ENCODE assay signal across 32 mouse cellular contexts in genomic region chr11:49092053-49092586, GRCm38 (mm10). TPM values are rescaled to one million over a fixed set of nuclear protein-coding genes. Genes with fewer than 3 reads are reported as not detected.
DNase-seq lines count a peak whose midpoint lies in the region; ATAC-seq and TF ChIP-seq lines count a peak whose summit lies in the region.
"Had no signal": no experiment of that assay in that cellular context is flagged by ENCODE, and none has a peak within 500 bp of the region (broad histone marks: within the 10 kb centered on the region; RNA-seq: fewer than 3 reads in every experiment).

No protein-coding gene starts in this region.

- H3K4me3 ChIP-seq in intestine, embryonic 14.5 days (ENCODE audit: low read depth, low read length): no peak overlapping the region
- H3K4me3 ChIP-seq in intestine, postnatal 0 days (ENCODE audit: low read depth, low read length): no peak overlapping the region
- H3K4me3 ChIP-seq in embryonic fibroblast, embryonic 13.5 days (ENCODE audit: insufficient read depth, low read length): no peak overlapping the region
- H3K4me3 ChIP-seq in liver, embryonic 14.5 days (ENCODE audit: insufficient read depth in 1 of 2, low read depth in 2 of 2, low read length in 2 of 2): no peak overlapping the region
- H3K4me3 ChIP-seq: heart, embryonic 12.5 days; hindbrain, embryonic 12.5 days; midbrain, embryonic 13.5 days; neural tube, embryonic 12.5 days had no signal

- H3K9me3 ChIP-seq in intestine, embryonic 14.5 days (ENCODE audit: control insufficient read depth, low read length): no peaks in the 10 kb centered on the region
- H3K9me3 ChIP-seq in intestine, postnatal 0 days (ENCODE audit: control insufficient read depth): no peaks in the 10 kb centered on the region
- no peaks in the 10 kb centered on the region for H3K9me3 ChIP-seq in liver, embryonic 14.5 days (ENCODE audit: control insufficient read depth, low read length)
- H3K9me3 ChIP-seq: heart, embryonic 12.5 days; hindbrain, embryonic 12.5 days; midbrain, embryonic 13.5 days; neural tube, embryonic 12.5 days had no signal

- no peak for TF ChIP-seq EP300 in liver, embryonic 14.5 days (IDR thresholded peaks at IDR 0.05; ENCODE audit: low read depth)

- H3K27ac ChIP-seq in intestine, embryonic 14.5 days (ENCODE audit: low read depth): no peak overlapping the region
- H3K27ac ChIP-seq in intestine, postnatal 0 days (ENCODE audit: low read depth, low read length): no peak overlapping the region
- peak overlapping the region; percentile 84 for H3K27ac ChIP-seq in embryonic fibroblast, embryonic 13.5 days (ENCODE audit: insufficient read depth, low read length)
- peak overlapping the region; percentile 33; the same call in 1 of the 2 replicates for H3K27ac ChIP-seq in liver, embryonic 14.5 days
- H3K27ac ChIP-seq: hindbrain, embryonic 12.5 days; midbrain, embryonic 13.5 days; neural tube, embryonic 12.5 days had no signal

- H3K4me2 ChIP-seq in intestine, embryonic 14.5 days (ENCODE audit: low read length): no peak overlapping the region
- H3K4me2 ChIP-seq in intestine, postnatal 0 days (replicated peaks; ENCODE audit: low read depth): no peak overlapping the region
- H3K4me2 ChIP-seq in liver, embryonic 14.5 days (ENCODE audit: low read depth): peak overlapping the region; percentile 8; the same call in 1 of the 2 replicates
- H3K4me2 ChIP-seq: heart, embryonic 12.5 days; hindbrain, embryonic 12.5 days; midbrain, embryonic 13.5 days; neural tube, embryonic 12.5 days had no signal

- H3K36me3 ChIP-seq in intestine, embryonic 14.5 days (ENCODE audit: control insufficient read depth, insufficient read depth, low read length): no peaks in the 10 kb centered on the region
- peaks cover 2% of the 10 kb centered on the region; the same call in 1 of the 2 replicates for H3K36me3 ChIP-seq in intestine, postnatal 0 days (ENCODE audit: control insufficient read depth, insufficient read depth)
- no peaks in the 10 kb centered on the region for H3K36me3 ChIP-seq in liver, embryonic 14.5 days (replicated peaks; ENCODE audit: control insufficient read depth, insufficient read depth, low read depth)
- H3K36me3 ChIP-seq: heart, embryonic 12.5 days; hindbrain, embryonic 12.5 days; midbrain, embryonic 13.5 days; neural tube, embryonic 12.5 days had no signal

- H3K4me1 ChIP-seq in intestine, embryonic 14.5 days (replicated peaks; ENCODE audit: control insufficient read depth, insufficient read depth, low read length): peaks cover 11% of the 10 kb centered on the region; the same call in 1 of the 2 replicates
- H3K4me1 ChIP-seq in intestine, postnatal 0 days (replicated peaks; ENCODE audit: control insufficient read depth, insufficient read depth, low read length): 0 out of 2 replicates have a peak, but pooled peaks cover 7% of the 10 kb centered on the region
- peaks cover 3% of the 10 kb centered on the region for H3K4me1 ChIP-seq in embryonic fibroblast, embryonic 13.5 days (ENCODE audit: control insufficient read depth, insufficient read depth, low read length)
- H3K4me1 ChIP-seq in liver, embryonic 14.5 days (replicated peaks; ENCODE audit: control insufficient read depth in 2 of 2, insufficient read depth in 2 of 2, low read length in 1 of 2): peaks cover 40 to 48% of the 10 kb centered on the region in 2 experiments
- H3K4me1 ChIP-seq: neural tube, embryonic 12.5 days had no signal

- H3K27me3 ChIP-seq in intestine, embryonic 14.5 days (replicated peaks; ENCODE audit: control insufficient read depth, insufficient read depth, low read length): no peaks in the 10 kb centered on the region
- H3K27me3 ChIP-seq in intestine, postnatal 0 days (replicated peaks; ENCODE audit: control insufficient read depth, insufficient read depth, low read length): no peaks in the 10 kb centered on the region
- no peaks in the 10 kb centered on the region for H3K27me3 ChIP-seq in liver, embryonic 14.5 days (ENCODE audit: control insufficient read depth, insufficient read depth, low read length)
- H3K27me3 ChIP-seq: heart, embryonic 12.5 days; hindbrain, embryonic 12.5 days; midbrain, embryonic 13.5 days had no signal

- peak; percentile 42 for DNase-seq in intestine, embryonic 14.5 days (ENCODE audit: low spot score)
- peak; percentile 58 for DNase-seq in 3T3-L1 (ENCODE audit: low read depth, low spot score)
- no peak for DNase-seq in liver, embryonic 14.5 days (ENCODE audit: low read depth in 3 of 3, low spot score in 3 of 3)
- no peak for DNase-seq in kidney, postnatal 36 days
- DNase-seq in heart, adult 18-20 months: no peak
- no peak for DNase-seq in urinary bladder, postnatal 10 days (ENCODE audit: low spot score)
- DNase-seq: adrenal gland, postnatal 10 days; cerebellum, adult 2 months; gastrocnemius, postnatal 10 days; heart, postnatal 10 days; kidney, adult 8-10 months; kidney, postnatal 10 days; right cerebral cortex, postnatal 14 days; thymus, adult 18-20 months had no signal

- ATAC-seq in intestine, embryonic 14.5 days (replicated peaks; ENCODE audit: low FRiP score, low TSS enrichment, low read depth): no peak
- no peak for ATAC-seq in intestine, postnatal 0 days
- ATAC-seq in liver, embryonic 14.5 days (ENCODE audit: insufficient read depth): no peak
- ATAC-seq: activated CD4-positive, CD25-positive, alpha-beta regulatory T cell, adult 4 months; CD4-positive, CD25-positive, alpha-beta regulatory T cell, adult 4 months; forebrain, embryonic 14.5 days; inflammation-experienced regulatory T-cells, adult 6 months; lung, postnatal 0 days; midbrain, embryonic 13.5 days had no signal

- TF ChIP-seq CTCF in intestine, postnatal 0 days (IDR thresholded peaks at IDR 0.05; ENCODE audit: low read depth): no peak
- no peak for TF ChIP-seq CTCF in embryonic fibroblast, embryonic 13.5 days (IDR thresholded peaks at IDR 0.05; ENCODE audit: borderline replicate concordance, insufficient read depth, low read length)
- peak; percentile 26 for TF ChIP-seq CTCF in liver, embryonic 14.5 days (IDR thresholded peaks at IDR 0.05; ENCODE audit: low read depth)

- no peak overlapping the region for H3K9ac ChIP-seq in intestine, embryonic 14.5 days (ENCODE audit: low read length)
- no peak overlapping the region for H3K9ac ChIP-seq in intestine, postnatal 0 days (ENCODE audit: low read depth, low read length)
- H3K9ac ChIP-seq in liver, embryonic 14.5 days (replicated peaks): no peak overlapping the region; the same call in 1 of the 2 replicates
- H3K9ac ChIP-seq: heart, embryonic 12.5 days; hindbrain, embryonic 12.5 days; midbrain, embryonic 13.5 days; neural tube, embryonic 12.5 days had no signal

- 91% methylated on average over 1 of the region's 1 CpGs for WGBS in intestine, embryonic 14.5 days
- WGBS in intestine, postnatal 0 days: 100% methylated on average over 1 of the region's 1 CpGs
- 88% methylated on average over 1 of the region's 1 CpGs for WGBS in liver, embryonic 14.5 days (ENCODE audit: insufficient replicate concordance)

- no peak for TF ChIP-seq POLR2A in embryonic fibroblast, embryonic 13.5 days (IDR thresholded peaks at IDR 0.05; ENCODE audit: low read depth, low read length)

RNA-seq across cellular contexts. Expression of gene Ifi47, which starts 15.7 kb away (rescaled TPM):
- polyA plus RNA-seq in intestine, embryonic 14.5 days (2014; fragmentation: Nextera tagmentation; extraction: Ambion mirVana): 2.1 and 3.4 TPM in 2 replicates
- polyA plus RNA-seq in intestine, postnatal 0 days (2015; fragmentation: Nextera tagmentation; extraction: Ambion mirVana): 29.2 and 29.5 TPM in 2 replicates
- polyA plus RNA-seq in embryonic fibroblast, embryonic 13.5 days (2011; ENCODE audit: insufficient read length, low read depth, missing spikeins): 4.8 and 7.6 TPM in 2 replicates
- 2.4 and 3.2 TPM in 2 replicates for polyA plus RNA-seq in liver, embryonic 14.5 days (2012; rRNA removed)
- 6.2 and 7.6 TPM in 2 replicates for polyA plus RNA-seq in liver, embryonic 14.5 days (2014; fragmentation: Nextera tagmentation; extraction: Ambion mirVana)
- total RNA-seq in heart, adult 18-20 months (2021): 1 to 10 TPM; 3.4 to 5.6 TPM

RNA-seq across cellular contexts. Expression of gene Olfr1396, which starts 22.6 kb away (rescaled TPM):
- not detected in 2 replicates for polyA plus RNA-seq in intestine, embryonic 14.5 days (2014; fragmentation: Nextera tagmentation; extraction: Ambion mirVana)
- 0.04 TPM in 1 of 2 replicates, not detected in the other for polyA plus RNA-seq in intestine, postnatal 0 days (2015; fragmentation: Nextera tagmentation; extraction: Ambion mirVana)
- not detected in 2 replicates for polyA plus RNA-seq in embryonic fibroblast, embryonic 13.5 days (2011; ENCODE audit: insufficient read length, low read depth, missing spikeins)
- not detected in 2 replicates for polyA plus RNA-seq in liver, embryonic 14.5 days (2012; rRNA removed)
- polyA plus RNA-seq in liver, embryonic 14.5 days (2014; fragmentation: Nextera tagmentation; extraction: Ambion mirVana): not detected in 2 replicates
- total RNA-seq in heart, adult 18-20 months (2021): under 1 TPM; 0.59 to 0.65 TPM
- total RNA-seq: gastrocnemius, postnatal 10 days; granulocyte monocyte progenitor cell, adult 5-6 weeks; layer of hippocampus, adult 18-20 months; layer of hippocampus, postnatal 25 days; megakaryocyte progenitor cell, adult 5-6 weeks had no signal
- polyA plus RNA-seq: cerebellum, adult 2 months; forebrain, embryonic 14.5 days; heart, embryonic 12.5 days; hindbrain, embryonic 12.5 days; limb, embryonic 11.5 days; liver, embryonic 16.5 days; lung, postnatal 0 days; midbrain, embryonic 13.5 days; neural tube, embryonic 12.5 days; stomach, embryonic 16.5 days had no signal

RNA-seq across cellular contexts. Expression of gene Tgtp2, which starts 28.1 kb away (rescaled TPM):
- polyA plus RNA-seq in intestine, embryonic 14.5 days (2014; fragmentation: Nextera tagmentation; extraction: Ambion mirVana): 0.27 and 1.2 TPM in 2 replicates
- polyA plus RNA-seq in intestine, postnatal 0 days (2015; fragmentation: Nextera tagmentation; extraction: Ambion mirVana): 2.7 and 2.8 TPM in 2 replicates
- 6.4 and 6.5 TPM in 2 replicates for polyA plus RNA-seq in embryonic fibroblast, embryonic 13.5 days (2011; ENCODE audit: insufficient read length, low read depth, missing spikeins)
- polyA plus RNA-seq in liver, embryonic 14.5 days (2012; rRNA removed): 0.06 and 0.27 TPM in 2 replicates
- 0.35 and 0.51 TPM in 2 replicates for polyA plus RNA-seq in liver, embryonic 14.5 days (2014; fragmentation: Nextera tagmentation; extraction: Ambion mirVana)
- 10 to 100 TPM in 1 of 2 experiments, 1 to 10 TPM in 1; 2.1 to 25.0 TPM for total RNA-seq in heart, adult 18-20 months (2021)
- total RNA-seq: gastrocnemius, postnatal 10 days; heart, postnatal 10 days; layer of hippocampus, adult 18-20 months had no signal
- polyA plus RNA-seq: heart, embryonic 12.5 days; hindbrain, embryonic 12.5 days; limb, embryonic 11.5 days; midbrain, embryonic 13.5 days; neural tube, embryonic 12.5 days had no signal

RNA-seq across cellular contexts. Expression of gene 9930111J21Rik2, which starts 41.1 kb away (rescaled TPM):
- 0.45 and 0.50 TPM in 2 replicates for polyA plus RNA-seq in intestine, embryonic 14.5 days (2014; fragmentation: Nextera tagmentation; extraction: Ambion mirVana)
- polyA plus RNA-seq in intestine, postnatal 0 days (2015; fragmentation: Nextera tagmentation; extraction: Ambion mirVana): 0.48 and 0.61 TPM in 2 replicates
- 2.4 and 6.0 TPM in 2 replicates for polyA plus RNA-seq in embryonic fibroblast, embryonic 13.5 days (2011; ENCODE audit: insufficient read length, low read depth, missing spikeins)
- 0.34 and 0.56 TPM in 2 replicates for polyA plus RNA-seq in liver, embryonic 14.5 days (2012; rRNA removed)
- 0.51 and 0.57 TPM in 2 replicates for polyA plus RNA-seq in liver, embryonic 14.5 days (2014; fragmentation: Nextera tagmentation; extraction: Ambion mirVana)
- 1 to 10 TPM; 6.2 to 7.6 TPM for total RNA-seq in heart, adult 18-20 months (2021)

RNA-seq across cellular contexts. Expression of gene Olfr1395, which starts 50.0 kb away (rescaled TPM):
- polyA plus RNA-seq in intestine, embryonic 14.5 days (2014; fragmentation: Nextera tagmentation; extraction: Ambion mirVana): not detected in 2 replicates
- not detected in 2 replicates for polyA plus RNA-seq in intestine, postnatal 0 days (2015; fragmentation: Nextera tagmentation; extraction: Ambion mirVana)
- not detected in 2 replicates for polyA plus RNA-seq in embryonic fibroblast, embryonic 13.5 days (2011; ENCODE audit: insufficient read length, low read depth, missing spikeins)
- polyA plus RNA-seq in liver, embryonic 14.5 days (2012; rRNA removed): not detected in 2 replicates
- not detected in 2 replicates for polyA plus RNA-seq in liver, embryonic 14.5 days (2014; fragmentation: Nextera tagmentation; extraction: Ambion mirVana)
- total RNA-seq in heart, adult 18-20 months (2021): not detected
- total RNA-seq: adrenal gland, postnatal 10 days; gastrocnemius, postnatal 10 days; granulocyte monocyte progenitor cell, adult 5-6 weeks; heart, postnatal 10 days; layer of hippocampus, adult 18-20 months; layer of hippocampus, postnatal 25 days; megakaryocyte progenitor cell, adult 5-6 weeks had no signal
- polyA plus RNA-seq: CD4-positive, CD25-positive, alpha-beta regulatory T cell, adult 4 months; forebrain, embryonic 14.5 days; heart, embryonic 12.5 days; hindbrain, embryonic 12.5 days; inflammation-experienced regulatory T-cells, adult 6 months; limb, embryonic 11.5 days; liver, embryonic 16.5 days; lung, postnatal 0 days; midbrain, embryonic 13.5 days; neural tube, embryonic 12.5 days; stomach, embryonic 16.5 days had no signal

Comparison
In these comparisons a context has a peak if more than half of its experiments do, and no peak if none do; other contexts are left out.
1. DNase-seq: peak in intestine, embryonic 14.5 days (single experiment) and 3T3-L1 (single experiment); none in liver, embryonic 14.5 days (0 of 3), kidney, postnatal 36 days (0 of 2), heart, adult 18-20 months (0 of 2) and urinary bladder, postnatal 10 days (single experiment).
2. H3K27ac ChIP-seq: peak in embryonic fibroblast, embryonic 13.5 days (single experiment) and liver, embryonic 14.5 days (single experiment); none in intestine, embryonic 14.5 days (single experiment) and intestine, postnatal 0 days (single experiment).